Mouse (Mus musculus) neural tube, embryonic 13.5 days (tissue): Measurements from ENCODE around the gene Me1. TPM values are rescaled to one million over a fixed set of nuclear protein-coding genes. Genes with fewer than 3 reads are reported as not detected.

Experiments used
- ATAC-seq: fragments of 200-750 bp; cut with Nextera tagmentation; 2 replicates; pipeline ENCODE4 v1.8.0; 2017; ENCODE audit warnings: low read depth, mild to moderate bottlenecking, moderate TSS enrichment, moderate library complexity
- H3K27ac ChIP-seq: fragments of 300-500 bp; sonication (generic); replicated peaks from 2 replicates; pipeline ENCODE4 v1.5.1; 2015; ENCODE audit warnings: moderate library complexity, mild to moderate bottlenecking, inconsistent platforms
- H3K27me3 ChIP-seq: fragments of 300-500 bp; sonication (generic); 2 replicates; pipeline ENCODE4 v1.6.1; 2015; ENCODE audit warnings: mild to moderate bottlenecking, inconsistent platforms
- H3K36me3 ChIP-seq: fragments of 300-500 bp; sonication (generic); 2 replicates; pipeline ENCODE4 v1.6.1; 2015; ENCODE audit warnings: mild to moderate bottlenecking, inconsistent platforms
- H3K4me1 ChIP-seq: fragments of 300-500 bp; sonication (generic); replicated peaks from 2 replicates; pipeline ENCODE4 v1.6.1; 2015; ENCODE audit warnings: inconsistent platforms
- H3K4me2 ChIP-seq: fragments of 300-500 bp; sonication (generic); 2 replicates; pipeline ENCODE4 v1.6.1; 2015; ENCODE audit warnings: inconsistent platforms, mild to moderate bottlenecking, moderate library complexity
- H3K4me3 ChIP-seq: fragments of 300-500 bp; sonication (generic); 2 replicates; pipeline ENCODE4 v1.5.1; 2015; ENCODE audit warnings: mild to moderate bottlenecking, inconsistent platforms
- H3K9ac ChIP-seq: fragments of 300-500 bp; sonication (generic); 2 replicates; pipeline ENCODE4 v1.6.1; 2015; ENCODE audit warnings: moderate library complexity, mild to moderate bottlenecking, inconsistent platforms
- H3K9me3 ChIP-seq: fragments of 300-500 bp; sonication (generic); 2 replicates; pipeline ENCODE4 v1.6.1; 2016; ENCODE audit warnings: inconsistent platforms
- WGBS: fragments of 180-500 bp; shearing (Covaris S2); methylation state at CpG from one replicate; pipeline ENCODE4 v1.1.7; 2015; 5-methylcytosine and 5-hydroxymethylcytosine counted together
- polyA plus RNA-seq: library from polyadenylated mRNA; unstranded; fragments of >200 nt; fragmentation: Nextera tagmentation; extraction: Ambion mirVana; gene quantifications from 2 replicates; pipeline ENCODE4 v1.2.1, GENCODE M21; 2015

The Me1 gene
- polyA plus RNA-seq, 1 experiment from 2014 or later, result 38.3 TPM

GRCm38 (mm10) chr9:86676246-86676645 is 19.5 kb downstream of the Me1 start:
- no peak for ATAC-seq
- Histone ChIP-seq H3K27ac (no peak overlapping the region), H3K27me3 (no peaks in the 10 kb centered on the region), H3K4me1 (no peaks in the 10 kb centered on the region), H3K4me3 (no peak overlapping the region), H3K36me3 (no peaks in the 10 kb centered on the region), H3K9me3 (no peaks in the 10 kb centered on the region), H3K9ac (no peak overlapping the region), H3K4me2 (no peak overlapping the region)
- 84% methylated on average over 3 of the region's 3 CpGs for WGBS

GRCm38 (mm10) chr9:86675426-86675825 is 20.3 kb downstream of the Me1 start:
- no peak for ATAC-seq
- Histone ChIP-seq H3K36me3 (no peaks in the 10 kb centered on the region), H3K9me3 (no peaks in the 10 kb centered on the region), H3K27ac (no peak overlapping the region), H3K4me2 (no peak overlapping the region), H3K4me3 (no peak overlapping the region), H3K27me3 (no peaks in the 10 kb centered on the region), H3K9ac (no peak overlapping the region), H3K4me1 (no peaks in the 10 kb centered on the region)
- WGBS, result 91% methylated on average over 2 of the region's 2 CpGs

GRCm38 (mm10) chr9:86672907-86673472 is 22.8 kb downstream of the Me1 start:
- H3K9ac ChIP-seq, result no peak overlapping the region
- H3K9me3 ChIP-seq, result no peaks in the 10 kb centered on the region
- ATAC-seq, result no peak
- no peaks in the 10 kb centered on the region for H3K27me3 ChIP-seq
- H3K4me1 ChIP-seq, result no peaks in the 10 kb centered on the region
- H3K27ac ChIP-seq, result no peak overlapping the region
- WGBS, result 79% methylated on average over 5 of the region's 5 CpGs
- no peak overlapping the region for H3K4me3 ChIP-seq
- H3K36me3 ChIP-seq, result no peaks in the 10 kb centered on the region
- H3K4me2 ChIP-seq, result no peak overlapping the region

- H3K27me3 ChIP-seq, result no peaks in the 10 kb centered on the region
- H3K36me3 ChIP-seq, result no peaks in the 10 kb centered on the region
- no peak overlapping the region for H3K9ac ChIP-seq
- H3K9me3 ChIP-seq, result no peaks in the 10 kb centered on the region
- no peaks in the 10 kb centered on the region for H3K4me1 ChIP-seq
- no peak overlapping the region for H3K27ac ChIP-seq
- H3K4me2 ChIP-seq, result no peak overlapping the region
- ATAC-seq, result no peak
- WGBS, result 58% methylated on average over 8 of the region's 8 CpGs
- H3K4me3 ChIP-seq, result no peak overlapping the region
Observed at GRCm38 (mm10) chr9:86668590-86669252, 27.0 kb downstream of the Me1 start.

GRCm38 (mm10) chr9:86667138-86667750 is 28.5 kb downstream of the Me1 start:
- H3K4me1 ChIP-seq, result no peaks in the 10 kb centered on the region
- no peaks in the 10 kb centered on the region for H3K27me3 ChIP-seq
- H3K9me3 ChIP-seq, result no peaks in the 10 kb centered on the region
- no peak overlapping the region for H3K27ac ChIP-seq
- ATAC-seq, result no peak
- no peak overlapping the region for H3K9ac ChIP-seq
- H3K4me3 ChIP-seq, result no peak overlapping the region
- WGBS, result 85% methylated on average over 7 of the region's 7 CpGs
- no peak overlapping the region for H3K4me2 ChIP-seq
- no peaks in the 10 kb centered on the region for H3K36me3 ChIP-seq

GRCm38 (mm10) chr9:86661679-86662078 is 34.1 kb downstream of the Me1 start:
- H3K9me3 ChIP-seq, result no peaks in the 10 kb centered on the region
- no peaks in the 10 kb centered on the region for H3K27me3 ChIP-seq
- H3K4me1 ChIP-seq, result no peaks in the 10 kb centered on the region
- no peak overlapping the region for H3K4me3 ChIP-seq
- ATAC-seq, result no peak
- 95% methylated on average over 6 of the region's 6 CpGs for WGBS
- no peak overlapping the region for H3K4me2 ChIP-seq
- no peaks in the 10 kb centered on the region for H3K36me3 ChIP-seq
- H3K27ac ChIP-seq, result no peak overlapping the region
- H3K9ac ChIP-seq, result no peak overlapping the region

- Histone ChIP-seq H3K27ac (no peak overlapping the region), H3K36me3 (no peaks in the 10 kb centered on the region), H3K4me1 (no peaks in the 10 kb centered on the region), H3K4me3 (no peak overlapping the region), H3K27me3 (no peaks in the 10 kb centered on the region), H3K9me3 (no peaks in the 10 kb centered on the region), H3K9ac (no peak overlapping the region), H3K4me2 (no peak overlapping the region)
- ATAC-seq, result no peak
- WGBS, result 90% methylated on average over 3 of the region's 3 CpGs
Observed at GRCm38 (mm10) chr9:86661266-86661665, 34.5 kb downstream of the Me1 start.

- no peak overlapping the region for H3K27ac ChIP-seq
- no peak for ATAC-seq
- no peak overlapping the region for H3K4me3 ChIP-seq
- H3K4me1 ChIP-seq, result no peaks in the 10 kb centered on the region
- H3K9ac ChIP-seq, result no peak overlapping the region
- no peak overlapping the region for H3K4me2 ChIP-seq
- 87% methylated on average over 2 of the region's 2 CpGs for WGBS
- no peaks in the 10 kb centered on the region for H3K36me3 ChIP-seq
- H3K27me3 ChIP-seq, result no peaks in the 10 kb centered on the region
- no peaks in the 10 kb centered on the region for H3K9me3 ChIP-seq
Observed at GRCm38 (mm10) chr9:86660327-86660726, 35.4 kb downstream of the Me1 start.

- no peak overlapping the region for H3K4me3 ChIP-seq
- no peaks in the 10 kb centered on the region for H3K27me3 ChIP-seq
- H3K36me3 ChIP-seq, result no peaks in the 10 kb centered on the region
- no peak overlapping the region for H3K9ac ChIP-seq
- H3K4me2 ChIP-seq, result no peak overlapping the region
- H3K4me1 ChIP-seq, result no peaks in the 10 kb centered on the region
- no peak for ATAC-seq
- WGBS, result 80% methylated on average over 4 of the region's 4 CpGs
- H3K9me3 ChIP-seq, result no peaks in the 10 kb centered on the region
- H3K27ac ChIP-seq, result no peak overlapping the region
Observed at GRCm38 (mm10) chr9:86658347-86658746, 37.4 kb downstream of the Me1 start.

GRCm38 (mm10) chr9:86652194-86652593 is 43.6 kb downstream of the Me1 start:
- 0 out of 2 replicates have a peak, but pooled peaks have one; percentile 36 for ATAC-seq
- Histone ChIP-seq H3K27me3 (no peaks in the 10 kb centered on the region), H3K4me2 (no peak overlapping the region), H3K9me3 (no peaks in the 10 kb centered on the region), H3K4me3 (no peak overlapping the region), H3K4me1 (peaks cover 7% of the 10 kb centered on the region; the same call in 1 of the 2 replicates), H3K27ac (no peak overlapping the region), H3K36me3 (no peaks in the 10 kb centered on the region), H3K9ac (no peak overlapping the region)
- WGBS, result 62% methylated on average over 1 of the region's 1 CpGs

- Histone ChIP-seq H3K27ac (no peak overlapping the region), H3K27me3 (no peaks in the 10 kb centered on the region), H3K4me3 (no peak overlapping the region), H3K4me2 (no peak overlapping the region), H3K36me3 (no peaks in the 10 kb centered on the region), H3K9me3 (no peaks in the 10 kb centered on the region), H3K4me1 (peaks cover 7% of the 10 kb centered on the region; the same call in 1 of the 2 replicates), H3K9ac (no peak overlapping the region)
- peak; percentile 40; the same call in 1 of the 2 replicates for ATAC-seq
- 40% methylated on average over 3 of the region's 3 CpGs for WGBS
Observed at GRCm38 (mm10) chr9:86651254-86651653, 44.5 kb downstream of the Me1 start.

- H3K4me1 ChIP-seq, result peaks cover 7% of the 10 kb centered on the region; the same call in 1 of the 2 replicates
- H3K4me3 ChIP-seq, result no peak overlapping the region
- ATAC-seq, result 0 out of 2 replicates have a peak, but pooled peaks have one; percentile 59
- H3K4me2 ChIP-seq, result no peak overlapping the region
- peak overlapping the region; percentile 56 for H3K27ac ChIP-seq
- no peaks in the 10 kb centered on the region for H3K9me3 ChIP-seq
- 50% methylated on average over 5 of the region's 5 CpGs for WGBS
- no peaks in the 10 kb centered on the region for H3K36me3 ChIP-seq
- no peak overlapping the region for H3K9ac ChIP-seq
- no peaks in the 10 kb centered on the region for H3K27me3 ChIP-seq
Observed at GRCm38 (mm10) chr9:86650822-86651221, 44.9 kb downstream of the Me1 start.
